Mouse (Mus musculus): Measurements from ENCODE around the gene Aif1. TPM values are rescaled to one million over a fixed set of nuclear protein-coding genes. Genes with fewer than 3 reads are reported as not detected.

Gene Aif1
- polyA plus RNA-seq, 1 experiment from 2014 or later: 3.9 TPM

- Histone ChIP-seq H3K9ac (ENCODE audit: low read length) (no peak overlapping the region), H3K4me1 (ENCODE audit: control insufficient read depth, insufficient read depth, low read length) (peaks cover 6% of the 10 kb centered on the region; the same call in 1 of the 2 replicates), H3K36me3 (ENCODE audit: control insufficient read depth, insufficient read depth, low read length) (no peaks in the 10 kb centered on the region), H3K9me3 (ENCODE audit: control insufficient read depth, low read length) (no peaks in the 10 kb centered on the region), H3K4me3 (ENCODE audit: low read depth, low read length) (no peak overlapping the region), H3K4me2 (ENCODE audit: low read depth, severe bottlenecking) (no peak overlapping the region), H3K27me3 (ENCODE audit: control insufficient read depth, insufficient read depth, low read length) (peaks cover 44% of the 10 kb centered on the region), H3K27ac (replicated peaks; ENCODE audit: low read depth, low read length) (no peak overlapping the region)
- ATAC-seq (ENCODE audit: insufficient number of reproducible peaks, low FRiP score, low TSS enrichment, low read depth) (no peak), DNase-seq (ENCODE audit: low spot score) (no peak)
- 23% methylated on average over 8 of the region's 8 CpGs for WGBS
Measured at GRCm38 (mm10) chr17:35198946-35199345, 23.1 kb upstream of the Aif1 start.

DNA sequence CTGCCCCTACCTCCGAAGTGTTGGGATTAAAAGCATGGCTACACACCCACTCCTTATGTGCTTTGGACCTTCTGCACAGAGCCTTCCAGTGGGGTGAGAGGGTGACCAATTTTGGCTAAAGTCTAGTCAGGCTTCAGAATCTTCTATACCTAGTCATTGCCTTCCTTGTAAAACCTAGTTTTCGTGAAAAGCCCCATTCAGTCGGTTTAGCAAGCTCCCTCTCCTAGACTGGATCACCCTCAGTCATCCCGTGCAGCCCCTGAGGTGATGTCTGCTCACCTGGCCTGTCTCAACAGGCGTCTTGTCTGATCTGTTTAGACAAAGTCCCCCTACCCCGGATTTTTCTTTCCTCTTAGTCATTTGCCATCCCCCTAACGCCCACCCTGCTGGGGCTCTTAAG lies 22.2 kb upstream of the Aif1 start:
- H3K27me3 ChIP-seq (ENCODE audit: control insufficient read depth, insufficient read depth, low read length): peaks cover 43% of the 10 kb centered on the region
- ATAC-seq (ENCODE audit: insufficient number of reproducible peaks, low FRiP score, low TSS enrichment, low read depth): no peak
- 59% methylated on average over 7 of the region's 7 CpGs for WGBS

GRCm38 (mm10) chr17:35197126-35197525 lies 21.3 kb upstream of the Aif1 start:
- Histone ChIP-seq H3K9ac (ENCODE audit: low read length) (no peak overlapping the region), H3K36me3 (ENCODE audit: control insufficient read depth, insufficient read depth, low read length) (no peaks in the 10 kb centered on the region), H3K9me3 (ENCODE audit: control insufficient read depth, low read length) (no peaks in the 10 kb centered on the region), H3K27me3 (ENCODE audit: control insufficient read depth, insufficient read depth, low read length) (peaks cover 38% of the 10 kb centered on the region), H3K4me1 (ENCODE audit: control insufficient read depth, insufficient read depth, low read length) (peaks cover 6% of the 10 kb centered on the region; the same call in 1 of the 2 replicates), H3K4me2 (ENCODE audit: low read depth, severe bottlenecking) (no peak overlapping the region), H3K27ac (replicated peaks; ENCODE audit: low read depth, low read length) (no peak overlapping the region), H3K4me3 (ENCODE audit: low read depth, low read length) (no peak overlapping the region)
- ATAC-seq (ENCODE audit: insufficient number of reproducible peaks, low FRiP score, low TSS enrichment, low read depth) (no peak), DNase-seq (ENCODE audit: low spot score) (no peak)
- 33% methylated on average over 5 of the region's 6 CpGs for WGBS

More for the DNA sequence above, 22.2 kb upstream of the Aif1 start:
- Histone ChIP-seq H3K9me3 (ENCODE audit: control insufficient read depth, low read length) (no peaks in the 10 kb centered on the region), H3K4me3 (ENCODE audit: low read depth, low read length) (no peak overlapping the region), H3K9ac (ENCODE audit: low read length) (no peak overlapping the region), H3K4me2 (ENCODE audit: low read depth, severe bottlenecking) (no peak overlapping the region), H3K36me3 (ENCODE audit: control insufficient read depth, insufficient read depth, low read length) (no peaks in the 10 kb centered on the region), H3K4me1 (ENCODE audit: control insufficient read depth, insufficient read depth, low read length) (peaks cover 6% of the 10 kb centered on the region; the same call in 1 of the 2 replicates), H3K27ac (replicated peaks; ENCODE audit: low read depth, low read length) (no peak overlapping the region)
- DNase-seq (ENCODE audit: low spot score): no peak

- DNase-seq (ENCODE audit: low spot score) (no peak), ATAC-seq (ENCODE audit: insufficient number of reproducible peaks, low FRiP score, low TSS enrichment, low read depth) (no peak)
- Histone ChIP-seq H3K4me2 (ENCODE audit: low read depth, severe bottlenecking) (peak overlapping the region; percentile 67; the same call in 1 of the 2 replicates), H3K9me3 (ENCODE audit: control insufficient read depth, low read length) (no peaks in the 10 kb centered on the region), H3K9ac (ENCODE audit: low read length) (no peak overlapping the region), H3K27me3 (ENCODE audit: control insufficient read depth, insufficient read depth, low read length) (peaks cover 34% of the 10 kb centered on the region), H3K4me3 (ENCODE audit: low read depth, low read length) (peak overlapping the region; percentile 34), H3K4me1 (ENCODE audit: control insufficient read depth, insufficient read depth, low read length) (peaks cover 6% of the 10 kb centered on the region; the same call in 1 of the 2 replicates), H3K36me3 (ENCODE audit: control insufficient read depth, insufficient read depth, low read length) (no peaks in the 10 kb centered on the region), H3K27ac (replicated peaks; ENCODE audit: low read depth, low read length) (no peak overlapping the region)
- 33% methylated on average over 9 of the region's 9 CpGs for WGBS
Measured at GRCm38 (mm10) chr17:35196321-35196641, 20.4 kb upstream of the Aif1 start.

GRCm38 (mm10) chr17:35195631-35196320 lies 19.9 kb upstream of the Aif1 start:
- Histone ChIP-seq H3K4me3 (ENCODE audit: low read depth, low read length) (peak overlapping the region; percentile 34), H3K36me3 (ENCODE audit: control insufficient read depth, insufficient read depth, low read length) (no peaks in the 10 kb centered on the region), H3K4me1 (ENCODE audit: control insufficient read depth, insufficient read depth, low read length) (peaks cover 6% of the 10 kb centered on the region; the same call in 1 of the 2 replicates), H3K4me2 (ENCODE audit: low read depth, severe bottlenecking) (peak overlapping the region; percentile 67), H3K9ac (ENCODE audit: low read length) (peak overlapping the region; percentile 47; the same call in 1 of the 2 replicates), H3K9me3 (ENCODE audit: control insufficient read depth, low read length) (no peaks in the 10 kb centered on the region), H3K27me3 (ENCODE audit: control insufficient read depth, insufficient read depth, low read length) (peaks cover 33% of the 10 kb centered on the region), H3K27ac (replicated peaks; ENCODE audit: low read depth, low read length) (no peak overlapping the region)
- peak; percentile 84 for DNase-seq (ENCODE audit: low spot score)
- ATAC-seq (ENCODE audit: insufficient number of reproducible peaks, low FRiP score, low TSS enrichment, low read depth): peak; percentile 81
- WGBS: 2% methylated on average over 66 of the region's 66 CpGs

DNA sequence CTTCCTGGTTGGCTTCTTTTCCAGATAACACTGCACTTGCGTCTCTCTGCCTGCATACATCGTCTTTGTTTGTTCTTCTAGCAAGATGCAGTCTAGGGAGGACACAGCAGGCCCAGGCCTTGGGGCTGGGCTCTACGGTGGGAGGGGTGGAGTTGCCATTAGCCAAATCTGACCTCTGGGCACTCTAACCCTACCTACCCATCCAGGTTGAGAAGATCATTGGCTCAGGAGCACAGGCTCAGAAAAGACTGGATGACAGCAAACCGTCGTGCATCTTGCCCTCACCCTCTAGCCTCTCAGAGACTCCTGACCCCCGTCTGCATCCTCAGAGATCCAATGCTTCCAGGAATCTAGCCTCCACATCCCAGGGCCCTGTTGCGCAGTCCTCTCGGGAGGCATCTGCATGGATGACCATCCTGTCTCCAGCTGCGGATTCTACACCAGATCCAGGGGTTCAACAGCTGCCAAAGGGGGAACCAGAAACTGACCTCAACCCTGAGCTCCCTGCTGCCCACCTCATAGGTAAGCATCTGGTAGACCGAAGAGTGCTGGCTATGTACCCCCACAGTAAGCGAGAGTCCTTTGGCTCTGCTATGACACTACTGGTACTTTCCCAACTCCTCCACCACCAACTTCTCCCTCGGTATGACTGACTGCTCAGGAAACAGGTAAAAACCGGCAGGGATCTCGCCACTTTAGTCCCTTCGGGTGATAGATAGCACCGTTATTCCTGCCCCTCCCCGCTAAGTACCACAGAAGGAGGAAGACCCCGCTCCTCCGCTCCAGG lies 19.2 kb upstream of the Aif1 start:
- H3K9ac ChIP-seq (ENCODE audit: low read length): peak overlapping the region; percentile 47; the same call in 1 of the 2 replicates
- 41% methylated on average over 19 of the region's 19 CpGs for WGBS
- peak overlapping the region; percentile 67 for H3K4me2 ChIP-seq (ENCODE audit: low read depth, severe bottlenecking)
- no peak for ATAC-seq (ENCODE audit: insufficient number of reproducible peaks, low FRiP score, low TSS enrichment, low read depth)
- no peaks in the 10 kb centered on the region for H3K36me3 ChIP-seq (ENCODE audit: control insufficient read depth, insufficient read depth, low read length)
- H3K4me1 ChIP-seq (ENCODE audit: control insufficient read depth, insufficient read depth, low read length): peaks cover 6% of the 10 kb centered on the region; the same call in 1 of the 2 replicates
- no peaks in the 10 kb centered on the region for H3K9me3 ChIP-seq (ENCODE audit: control insufficient read depth, low read length)
- H3K27ac ChIP-seq (replicated peaks; ENCODE audit: low read depth, low read length): no peak overlapping the region
- DNase-seq (ENCODE audit: low spot score): no peak
- peak overlapping the region; percentile 34 for H3K4me3 ChIP-seq (ENCODE audit: low read depth, low read length)
- peaks cover 30% of the 10 kb centered on the region for H3K27me3 ChIP-seq (ENCODE audit: control insufficient read depth, insufficient read depth, low read length)

DNA sequence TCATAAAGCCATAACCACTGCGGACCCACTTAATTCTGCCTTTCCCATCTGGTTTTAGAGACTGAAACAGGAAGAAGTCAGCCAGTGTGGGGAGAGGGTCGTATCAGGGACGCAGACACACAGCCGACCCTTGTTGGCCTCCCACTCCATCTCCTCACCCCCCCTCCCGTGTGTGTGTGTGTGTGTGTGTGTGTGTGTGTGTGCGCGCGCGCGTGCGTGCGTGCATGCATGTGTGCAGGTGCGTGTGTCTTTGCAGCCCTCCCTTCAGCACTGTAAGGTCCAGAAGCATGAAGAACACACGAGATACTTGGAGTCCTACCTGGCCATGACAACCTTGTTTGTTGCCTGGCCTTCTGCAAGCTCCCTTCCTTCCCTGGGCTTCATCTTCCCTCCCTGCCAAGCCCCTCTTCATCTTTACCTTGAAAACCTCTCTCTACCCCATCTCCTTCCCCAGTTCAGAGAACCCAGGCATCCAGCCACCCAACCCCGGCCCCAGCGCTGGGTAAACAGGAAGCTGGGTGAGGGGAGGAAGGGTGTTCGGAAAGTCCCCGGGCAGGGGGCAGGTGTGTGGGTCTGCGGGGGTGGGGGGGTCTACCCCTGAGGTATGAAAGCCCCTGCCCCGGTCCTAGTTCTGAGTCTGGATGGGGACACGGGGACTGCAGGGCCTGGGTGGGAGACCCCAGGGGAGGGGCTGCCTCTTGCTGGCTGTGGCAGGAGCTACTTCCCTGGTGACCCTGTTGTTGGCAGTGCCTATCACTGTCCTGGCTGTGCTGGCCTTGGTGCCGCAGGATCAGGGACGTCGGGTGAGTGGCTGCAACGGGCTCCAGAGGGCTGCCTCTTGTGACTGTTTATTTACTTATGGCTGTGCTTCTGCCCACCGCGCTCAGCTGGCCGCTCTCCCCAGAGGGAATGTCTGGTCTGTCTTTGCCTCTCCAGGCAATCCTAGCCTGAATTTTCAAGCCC lies 18.3 kb upstream of the Aif1 start, which contains the start of gene Ltb:
Gene Ltb (plus strand): TSS at position 559 of the 963 bp plus-strand sequence.
- no peak within 1 kb of the TSS for H3K27ac ChIP-seq (replicated peaks; ENCODE audit: low read depth, low read length)
- WGBS: 63% methylated on average over 28 of the region's 28 CpGs
- peaks cover 6% of the 10 kb centered on the region; the same call in 1 of the 2 replicates for H3K4me1 ChIP-seq (ENCODE audit: control insufficient read depth, insufficient read depth, low read length)

DNA sequence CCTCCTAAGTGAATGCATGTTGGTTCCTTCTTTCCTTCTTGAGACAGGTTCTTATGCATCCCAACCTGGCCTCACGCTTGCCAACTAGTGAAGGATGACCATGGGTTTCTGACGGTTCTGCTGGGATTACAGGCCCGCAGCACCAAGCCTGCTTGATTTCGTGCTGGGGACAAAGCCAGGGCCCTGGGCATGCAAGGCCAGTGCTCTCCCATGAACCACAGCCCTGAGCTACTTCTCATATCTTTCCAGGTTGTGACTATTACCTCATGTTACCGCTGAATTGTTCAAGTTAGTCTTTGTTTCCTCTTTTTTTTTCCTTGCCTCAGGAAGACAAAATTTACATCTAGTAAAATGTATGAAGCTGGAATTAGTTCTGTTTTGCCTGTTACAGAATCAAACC lies 17.1 kb upstream of the Aif1 start:
- Histone ChIP-seq H3K27me3 (ENCODE audit: control insufficient read depth, insufficient read depth, low read length) (peaks cover 30% of the 10 kb centered on the region), H3K27ac (replicated peaks; ENCODE audit: low read depth, low read length) (no peak overlapping the region), H3K9me3 (ENCODE audit: control insufficient read depth, low read length) (no peaks in the 10 kb centered on the region), H3K4me2 (ENCODE audit: low read depth, severe bottlenecking) (no peak overlapping the region), H3K4me1 (ENCODE audit: control insufficient read depth, insufficient read depth, low read length) (peaks cover 4% of the 10 kb centered on the region; the same call in 1 of the 2 replicates), H3K9ac (ENCODE audit: low read length) (no peak overlapping the region), H3K36me3 (ENCODE audit: control insufficient read depth, insufficient read depth, low read length) (no peaks in the 10 kb centered on the region), H3K4me3 (ENCODE audit: low read depth, low read length) (no peak overlapping the region)
- ATAC-seq (ENCODE audit: insufficient number of reproducible peaks, low FRiP score, low TSS enrichment, low read depth): no peak
- no peak for DNase-seq (ENCODE audit: low spot score)
- 86% methylated on average over 5 of the region's 5 CpGs for WGBS

More for the DNA sequence above, 18.3 kb upstream of the Aif1 start, which contains the start of gene Ltb:
- H3K9ac ChIP-seq (ENCODE audit: low read length): no peak within 1 kb of the TSS
- H3K9me3 ChIP-seq (ENCODE audit: control insufficient read depth, low read length): no peaks in the 10 kb centered on the region
- no peak within 1 kb of the TSS for H3K4me2 ChIP-seq (ENCODE audit: low read depth, severe bottlenecking)
- no peak for ATAC-seq (ENCODE audit: insufficient number of reproducible peaks, low FRiP score, low TSS enrichment, low read depth)
- peaks cover 30% of the 10 kb centered on the region for H3K27me3 ChIP-seq (ENCODE audit: control insufficient read depth, insufficient read depth, low read length)
- DNase-seq (ENCODE audit: low spot score): no peak
- H3K4me3 ChIP-seq (ENCODE audit: low read depth, low read length): peak within 1 kb of the TSS; percentile 34; the same call in 1 of the 2 replicates
- H3K36me3 ChIP-seq (ENCODE audit: control insufficient read depth, insufficient read depth, low read length): no peaks in the 10 kb centered on the region
